Mouse (Mus musculus): Measurements from ENCODE around the gene Rabl2. TPM values are rescaled to one million over a fixed set of nuclear protein-coding genes. Genes with fewer than 3 reads are reported as not detected.

The Rabl2 gene
- polyA plus RNA-seq, 1 experiment, result 10.2 TPM

DNA sequence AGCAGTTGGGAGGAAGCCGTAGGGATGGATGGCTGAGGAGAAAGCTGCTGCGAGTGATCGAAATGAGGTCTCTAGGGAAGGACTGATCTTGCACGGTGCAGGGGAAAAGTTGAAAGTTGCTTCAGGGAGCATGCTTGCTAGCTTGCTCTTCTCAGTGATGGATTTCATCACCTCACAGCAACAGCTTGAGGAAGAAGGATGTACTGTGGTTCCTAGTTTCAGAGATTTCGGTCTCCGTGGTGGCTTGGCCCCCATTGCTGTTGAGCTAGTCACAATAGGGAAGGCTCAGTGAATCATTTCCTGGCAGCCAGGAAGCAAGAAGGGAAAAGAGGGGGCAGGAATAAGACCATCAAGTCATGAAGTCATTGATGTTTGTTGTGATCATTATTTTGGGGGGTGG lies 36.1 kb downstream of the Rabl2 start:
- Histone ChIP-seq H3K4me3 (ENCODE audit: control insufficient read depth, insufficient read depth, low read length) (no peak overlapping the region), H3K27me3 (ENCODE audit: control insufficient read depth, insufficient read depth, low read length) (no peaks in the 10 kb centered on the region), H3K4me1 (replicated peaks; ENCODE audit: control insufficient read depth, insufficient read depth, low read length) (no peaks in the 10 kb centered on the region), H3K27ac (ENCODE audit: control insufficient read depth, insufficient read depth, low read length) (no peak overlapping the region), H3K36me3 (ENCODE audit: control insufficient read depth, insufficient read depth, low read length) (no peaks in the 10 kb centered on the region)
- no peak for TF ChIP-seq CTCF (IDR thresholded peaks at IDR 0.05; ENCODE audit: borderline replicate concordance, control insufficient read depth, extremely low read depth, insufficient read depth, low read length, poor library complexity)
- TF ChIP-seq POLR2A (IDR thresholded peaks at IDR 0.05; ENCODE audit: control insufficient read depth, extremely low read depth, insufficient read depth, low read length, poor library complexity), result no peak
- DNase-seq, result no peak
- 93% methylated on average over 6 of the region's 6 CpGs for WGBS

DNA sequence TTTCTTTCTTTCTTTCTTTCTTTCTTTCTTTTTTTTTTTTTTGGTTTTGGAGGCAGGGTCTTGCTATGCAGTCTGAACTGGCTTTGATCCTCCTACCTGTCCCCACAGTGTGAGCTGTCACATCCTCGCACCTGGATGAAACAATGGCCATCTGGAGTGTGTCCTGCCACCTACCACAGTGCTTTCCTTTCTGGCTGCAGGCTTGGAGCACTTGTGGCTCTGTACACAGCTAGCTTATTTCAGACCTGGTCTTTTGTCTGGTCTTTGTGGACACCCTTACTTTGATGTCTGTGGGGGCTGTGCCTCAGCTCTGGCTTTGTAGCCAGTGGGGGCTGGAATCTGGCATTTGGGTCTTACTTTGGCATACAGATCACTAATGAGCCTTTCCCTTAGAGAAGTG lies 40.0 kb downstream of the Rabl2 start:
- TF ChIP-seq CTCF (IDR thresholded peaks at IDR 0.05; ENCODE audit: borderline replicate concordance, control insufficient read depth, extremely low read depth, insufficient read depth, low read length, poor library complexity) (no peak), POLR2A (IDR thresholded peaks at IDR 0.05; ENCODE audit: control insufficient read depth, extremely low read depth, insufficient read depth, low read length, poor library complexity) (no peak)
- Histone ChIP-seq H3K4me3 (ENCODE audit: control insufficient read depth, insufficient read depth, low read length) (no peak overlapping the region), H3K27ac (ENCODE audit: control insufficient read depth, insufficient read depth, low read length) (no peak overlapping the region), H3K4me1 (replicated peaks; ENCODE audit: control insufficient read depth, insufficient read depth, low read length) (no peaks in the 10 kb centered on the region), H3K27me3 (ENCODE audit: control insufficient read depth, insufficient read depth, low read length) (no peaks in the 10 kb centered on the region), H3K36me3 (ENCODE audit: control insufficient read depth, insufficient read depth, low read length) (no peaks in the 10 kb centered on the region)
- no peak for DNase-seq
- 89% methylated on average over 1 of the region's 1 CpGs for WGBS

DNA sequence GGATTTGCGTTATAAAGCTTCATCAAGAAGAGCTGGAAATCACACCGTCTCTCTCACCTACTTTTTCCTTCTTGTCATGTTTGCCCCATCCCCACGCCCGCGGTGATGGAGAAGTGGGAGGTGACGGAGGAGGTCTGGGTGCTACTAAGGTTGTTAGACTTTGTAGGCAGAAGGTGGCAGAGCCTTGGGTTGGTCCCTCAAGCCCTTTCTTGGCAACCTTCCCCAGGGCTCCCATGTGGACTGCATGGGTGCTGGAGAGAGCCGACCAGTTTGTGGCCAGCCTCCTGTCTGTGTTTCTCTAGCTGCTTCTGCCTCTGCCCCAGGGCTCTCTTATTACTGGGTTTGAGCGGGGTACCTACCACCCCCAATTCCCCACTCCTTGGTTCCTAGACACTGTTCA lies 41.2 kb downstream of the Rabl2 start:
- WGBS, result 93% methylated on average over 8 of the region's 8 CpGs
- Histone ChIP-seq H3K4me3 (ENCODE audit: control insufficient read depth, insufficient read depth, low read length) (no peak overlapping the region), H3K4me1 (replicated peaks; ENCODE audit: control insufficient read depth, insufficient read depth, low read length) (no peaks in the 10 kb centered on the region), H3K36me3 (ENCODE audit: control insufficient read depth, insufficient read depth, low read length) (no peaks in the 10 kb centered on the region), H3K27me3 (ENCODE audit: control insufficient read depth, insufficient read depth, low read length) (no peaks in the 10 kb centered on the region), H3K27ac (ENCODE audit: control insufficient read depth, insufficient read depth, low read length) (no peak overlapping the region)
- DNase-seq, result no peak
- TF ChIP-seq CTCF (IDR thresholded peaks at IDR 0.05; ENCODE audit: borderline replicate concordance, control insufficient read depth, extremely low read depth, insufficient read depth, low read length, poor library complexity) (no peak), POLR2A (IDR thresholded peaks at IDR 0.05; ENCODE audit: control insufficient read depth, extremely low read depth, insufficient read depth, low read length, poor library complexity) (no peak)

- DNase-seq, result no peak
- no peaks in the 10 kb centered on the region for H3K36me3 ChIP-seq (ENCODE audit: control insufficient read depth, insufficient read depth, low read length)
- no peak overlapping the region for H3K4me3 ChIP-seq (ENCODE audit: control insufficient read depth, insufficient read depth, low read length)
- H3K27ac ChIP-seq (ENCODE audit: control insufficient read depth, insufficient read depth, low read length), result no peak overlapping the region
- H3K4me1 ChIP-seq (replicated peaks; ENCODE audit: control insufficient read depth, insufficient read depth, low read length), result no peaks in the 10 kb centered on the region
- H3K27me3 ChIP-seq (ENCODE audit: control insufficient read depth, insufficient read depth, low read length), result no peaks in the 10 kb centered on the region
- 94% methylated on average over 11 of the region's 11 CpGs for WGBS
- TF ChIP-seq POLR2A (IDR thresholded peaks at IDR 0.05; ENCODE audit: control insufficient read depth, extremely low read depth, insufficient read depth, low read length, poor library complexity) (no peak), CTCF (IDR thresholded peaks at IDR 0.05; ENCODE audit: borderline replicate concordance, control insufficient read depth, extremely low read depth, insufficient read depth, low read length, poor library complexity) (no peak)
These were observed 42.9 kb downstream of the Rabl2 start for GRCm38 (mm10) chr15:89548837-89549236.

DNA sequence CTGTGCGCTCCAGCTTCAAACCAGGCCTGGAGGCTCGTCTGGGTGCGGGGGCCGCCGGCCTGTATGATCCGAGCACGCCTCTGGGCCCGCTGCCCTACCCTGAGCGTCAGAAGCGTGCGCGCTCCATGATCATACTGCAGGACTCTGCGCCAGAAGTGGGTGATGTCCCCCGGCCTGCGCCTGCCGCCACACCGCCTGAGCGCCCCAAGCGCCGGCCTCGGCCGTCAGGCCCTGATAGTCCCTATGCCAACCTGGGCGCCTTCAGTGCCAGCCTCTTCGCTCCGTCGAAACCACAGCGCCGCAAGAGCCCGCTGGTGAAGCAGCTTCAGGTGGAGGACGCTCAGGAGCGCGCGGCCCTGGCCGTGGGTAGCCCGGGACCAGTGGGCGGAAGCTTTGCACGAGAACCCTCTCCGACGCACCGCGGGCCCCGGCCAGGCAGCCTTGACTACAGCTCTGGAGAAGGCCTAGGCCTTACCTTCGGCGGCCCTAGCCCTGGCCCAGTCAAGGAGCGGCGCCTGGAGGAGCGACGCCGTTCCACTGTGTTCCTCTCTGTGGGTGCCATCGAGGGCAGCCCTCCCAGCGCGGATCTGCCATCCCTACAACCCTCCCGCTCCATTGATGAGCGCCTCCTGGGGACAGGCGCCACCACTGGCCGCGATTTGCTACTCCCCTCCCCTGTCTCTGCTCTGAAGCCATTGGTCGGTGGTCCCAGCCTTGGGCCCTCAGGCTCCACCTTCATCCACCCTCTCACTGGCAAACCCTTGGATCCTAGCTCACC lies 43.7 kb downstream of the Rabl2 start:
- H3K27ac ChIP-seq (ENCODE audit: control insufficient read depth, insufficient read depth, low read length), result no peak overlapping the region
- no peaks in the 10 kb centered on the region for H3K36me3 ChIP-seq (ENCODE audit: control insufficient read depth, insufficient read depth, low read length)
- TF ChIP-seq CTCF (IDR thresholded peaks at IDR 0.05; ENCODE audit: borderline replicate concordance, control insufficient read depth, extremely low read depth, insufficient read depth, low read length, poor library complexity) (no peak), POLR2A (IDR thresholded peaks at IDR 0.05; ENCODE audit: control insufficient read depth, extremely low read depth, insufficient read depth, low read length, poor library complexity) (no peak)
- no peaks in the 10 kb centered on the region for H3K27me3 ChIP-seq (ENCODE audit: control insufficient read depth, insufficient read depth, low read length)
- DNase-seq, result no peak
- whole genome bisulfite sequencing, result 90% methylated on average over 58 of the region's 58 CpGs
- no peak overlapping the region for H3K4me3 ChIP-seq (ENCODE audit: control insufficient read depth, insufficient read depth, low read length)
- H3K4me1 ChIP-seq (replicated peaks; ENCODE audit: control insufficient read depth, insufficient read depth, low read length), result no peaks in the 10 kb centered on the region

- Histone ChIP-seq H3K27ac (ENCODE audit: control insufficient read depth, insufficient read depth, low read length) (no peak overlapping the region), H3K27me3 (ENCODE audit: control insufficient read depth, insufficient read depth, low read length) (no peaks in the 10 kb centered on the region), H3K4me1 (replicated peaks; ENCODE audit: control insufficient read depth, insufficient read depth, low read length) (no peaks in the 10 kb centered on the region), H3K36me3 (ENCODE audit: control insufficient read depth, insufficient read depth, low read length) (no peaks in the 10 kb centered on the region), H3K4me3 (ENCODE audit: control insufficient read depth, insufficient read depth, low read length) (no peak overlapping the region)
- TF ChIP-seq CTCF (IDR thresholded peaks at IDR 0.05; ENCODE audit: borderline replicate concordance, control insufficient read depth, extremely low read depth, insufficient read depth, low read length, poor library complexity) (no peak), POLR2A (IDR thresholded peaks at IDR 0.05; ENCODE audit: control insufficient read depth, extremely low read depth, insufficient read depth, low read length, poor library complexity) (no peak)
- DNase-seq, result no peak
- 97% methylated on average over 8 of the region's 8 CpGs for WGBS
These were observed 44.4 kb downstream of the Rabl2 start for GRCm38 (mm10) chr15:89547321-89547720.
